Mouse (Mus musculus) neural tube, embryonic 14.5 days (tissue): ENCODE data around the gene Acvr2a. TPM values are rescaled to one million over a fixed set of nuclear protein-coding genes. Genes with fewer than 3 reads are reported as not detected.
A peak's percentile ranks its signal among the peaks of the same experiment; 100 is the strongest.

Experiments
- ATAC-seq: fragments of 200-750 bp; cut with Nextera tagmentation; 2 replicates; pipeline ENCODE4 v1.8.0; 2017; ENCODE audit warnings: low read depth, mild to moderate bottlenecking, moderate TSS enrichment, moderate library complexity
- H3K27ac ChIP-seq: fragments of 300-500 bp; sonication (generic); 2 replicates; pipeline ENCODE4 v1.5.1; 2014; ENCODE audit warnings: low read depth, mild to moderate bottlenecking, control low read depth, low read length, moderate library complexity, mixed read lengths
- H3K27me3 ChIP-seq: fragments of 300-500 bp; sonication (generic); 2 replicates; pipeline ENCODE4 v1.6.1; 2014; ENCODE audit warnings: low read length; ENCODE audit not compliant: control insufficient read depth, insufficient read depth
- H3K36me3 ChIP-seq: fragments of 300-500 bp; sonication (generic); 2 replicates; pipeline ENCODE4 v1.6.1; 2014; ENCODE audit warnings: low read length, mixed read lengths; ENCODE audit not compliant: control insufficient read depth, insufficient read depth
- H3K4me1 ChIP-seq: fragments of 300-500 bp; sonication (generic); 2 replicates; pipeline ENCODE4 v1.6.1; 2014; ENCODE audit warnings: low read length; ENCODE audit not compliant: control insufficient read depth, insufficient read depth
- H3K4me2 ChIP-seq: fragments of 300-500 bp; sonication (generic); 2 replicates; pipeline ENCODE4 v1.6.1; 2014; ENCODE audit warnings: mild to moderate bottlenecking, low read depth, low read length, control low read depth
- H3K4me3 ChIP-seq: fragments of 300-500 bp; sonication (generic); 2 replicates; pipeline ENCODE4 v1.5.1; 2014; ENCODE audit warnings: low read depth, low read length, control low read depth, mixed read lengths
- H3K9ac ChIP-seq: fragments of 300-500 bp; sonication (generic); replicated peaks from 2 replicates; pipeline ENCODE4 v1.6.1; 2014; ENCODE audit warnings: low read depth, mild to moderate bottlenecking, control low read depth, low read length, mixed read lengths
- H3K9me3 ChIP-seq: fragments of 300-500 bp; sonication (generic); 2 replicates; pipeline ENCODE4 v1.6.1; 2016; ENCODE audit warnings: low read length; ENCODE audit not compliant: control insufficient read depth
- WGBS: fragments of 180-500 bp; shearing (Covaris S2); extraction: QIAGEN DNeasy Blood & Tissue Kit; methylation state at CpG from one replicate; pipeline ENCODE4 v1.1.7; 2014; 5-methylcytosine and 5-hydroxymethylcytosine counted together
- polyA plus RNA-seq: library from polyadenylated mRNA; unstranded; fragments of >200 nt; fragmentation: Nextera tagmentation; extraction: Ambion mirVana; gene quantifications from 2 replicates; pipeline ENCODE4 v1.2.1, GENCODE M21; 2014

Gene Acvr2a
- polyA plus RNA-seq: 67.2 and 86.1 TPM in 2 replicates

- peaks cover 14% of the 10 kb centered on the region; the same call in 1 of the 2 replicates for H3K4me1 ChIP-seq
- peak within 1 kb of the TSS; percentile 88 for H3K9ac ChIP-seq
- H3K27me3 ChIP-seq: no peaks in the 10 kb centered on the region
- peak within 1 kb of the TSS; percentile 68 for H3K4me2 ChIP-seq
- peak within 1 kb of the TSS; percentile 89 for H3K4me3 ChIP-seq
- WGBS: under 1% methylated on average over 78 of the region's 105 CpGs
- H3K9me3 ChIP-seq: no peaks in the 10 kb centered on the region
- peak within 1 kb of the TSS; percentile 98 for H3K27ac ChIP-seq
- no peaks in the 10 kb centered on the region for H3K36me3 ChIP-seq
- peak; percentile 94 for ATAC-seq
Observed at GRCm38 (mm10) chr2:48813371-48814222, at the start of gene Acvr2a. TSS of gene Acvr2a (plus strand) at chr2:48814109.

- Histone ChIP-seq H3K4me1 (no peaks in the 10 kb centered on the region), H3K9me3 (no peaks in the 10 kb centered on the region), H3K27me3 (no peaks in the 10 kb centered on the region), H3K4me2 (no peak overlapping the region), H3K27ac (no peak overlapping the region), H3K9ac (no peak overlapping the region), H3K4me3 (no peak overlapping the region), H3K36me3 (no peaks in the 10 kb centered on the region)
- ATAC-seq: no peak
- WGBS: 88% methylated on average over 5 of the region's 5 CpGs
Observed at GRCm38 (mm10) chr2:48766513-48766912, 47.4 kb upstream of the Acvr2a start.

GRCm38 (mm10) chr2:48767778-48768177 is 46.1 kb upstream of the Acvr2a start:
- H3K4me2 ChIP-seq: no peak overlapping the region
- WGBS: 95% methylated on average over 2 of the region's 2 CpGs
- no peak overlapping the region for H3K27ac ChIP-seq
- no peaks in the 10 kb centered on the region for H3K36me3 ChIP-seq
- ATAC-seq: no peak
- H3K4me1 ChIP-seq: no peaks in the 10 kb centered on the region
- H3K9ac ChIP-seq: no peak overlapping the region
- H3K9me3 ChIP-seq: no peaks in the 10 kb centered on the region
- H3K4me3 ChIP-seq: no peak overlapping the region
- H3K27me3 ChIP-seq: no peaks in the 10 kb centered on the region

GRCm38 (mm10) chr2:48768219-48768618 is 45.7 kb upstream of the Acvr2a start:
- Histone ChIP-seq H3K36me3 (no peaks in the 10 kb centered on the region), H3K4me2 (no peak overlapping the region), H3K4me3 (no peak overlapping the region), H3K9ac (no peak overlapping the region), H3K9me3 (no peaks in the 10 kb centered on the region), H3K27ac (no peak overlapping the region), H3K27me3 (no peaks in the 10 kb centered on the region), H3K4me1 (no peaks in the 10 kb centered on the region)
- WGBS: 78% methylated on average over 2 of the region's 2 CpGs
- ATAC-seq: no peak

GRCm38 (mm10) chr2:48770100-48770499 is 43.8 kb upstream of the Acvr2a start:
- H3K27ac ChIP-seq: no peak overlapping the region
- no peaks in the 10 kb centered on the region for H3K4me1 ChIP-seq
- H3K36me3 ChIP-seq: no peaks in the 10 kb centered on the region
- no peaks in the 10 kb centered on the region for H3K9me3 ChIP-seq
- H3K4me2 ChIP-seq: no peak overlapping the region
- H3K9ac ChIP-seq: no peak overlapping the region
- no peak overlapping the region for H3K4me3 ChIP-seq
- no peak for ATAC-seq
- no peaks in the 10 kb centered on the region for H3K27me3 ChIP-seq
- WGBS: 81% methylated on average over 7 of the region's 7 CpGs

GRCm38 (mm10) chr2:48770634-48771033 is 43.3 kb upstream of the Acvr2a start:
- no peaks in the 10 kb centered on the region for H3K36me3 ChIP-seq
- no peaks in the 10 kb centered on the region for H3K4me1 ChIP-seq
- H3K4me3 ChIP-seq: no peak overlapping the region
- H3K9ac ChIP-seq: no peak overlapping the region
- no peak overlapping the region for H3K4me2 ChIP-seq
- no peaks in the 10 kb centered on the region for H3K9me3 ChIP-seq
- 83% methylated on average over 3 of the region's 3 CpGs for WGBS
- H3K27me3 ChIP-seq: no peaks in the 10 kb centered on the region
- ATAC-seq: no peak
- no peak overlapping the region for H3K27ac ChIP-seq

GRCm38 (mm10) chr2:48775281-48775680 is 38.6 kb upstream of the Acvr2a start:
- no peaks in the 10 kb centered on the region for H3K9me3 ChIP-seq
- no peaks in the 10 kb centered on the region for H3K27me3 ChIP-seq
- no peak overlapping the region for H3K4me3 ChIP-seq
- 91% methylated on average over 3 of the region's 3 CpGs for WGBS
- ATAC-seq: no peak
- H3K36me3 ChIP-seq: no peaks in the 10 kb centered on the region
- H3K27ac ChIP-seq: no peak overlapping the region
- H3K4me2 ChIP-seq: no peak overlapping the region
- H3K4me1 ChIP-seq: no peaks in the 10 kb centered on the region
- H3K9ac ChIP-seq: no peak overlapping the region

GRCm38 (mm10) chr2:48788901-48789300 is 25.0 kb upstream of the Acvr2a start:
- Histone ChIP-seq H3K4me2 (no peak overlapping the region), H3K4me3 (no peak overlapping the region), H3K27ac (no peak overlapping the region), H3K9ac (no peak overlapping the region), H3K27me3 (no peaks in the 10 kb centered on the region), H3K36me3 (no peaks in the 10 kb centered on the region), H3K4me1 (no peaks in the 10 kb centered on the region), H3K9me3 (peaks cover 4% of the 10 kb centered on the region; the same call in 1 of the 2 replicates)
- no peak for ATAC-seq
- WGBS: 66% methylated on average over 3 of the region's 3 CpGs

- peak overlapping the region; percentile 88 for H3K9ac ChIP-seq
- no peaks in the 10 kb centered on the region for H3K36me3 ChIP-seq
- H3K27ac ChIP-seq: peak overlapping the region; percentile 98
- peak overlapping the region; percentile 89 for H3K4me3 ChIP-seq
- H3K27me3 ChIP-seq: no peaks in the 10 kb centered on the region
- H3K9me3 ChIP-seq: no peaks in the 10 kb centered on the region
- ATAC-seq: no peak
- peak overlapping the region; percentile 63 for H3K4me2 ChIP-seq
- H3K4me1 ChIP-seq: peaks cover 14% of the 10 kb centered on the region; the same call in 1 of the 2 replicates
- WGBS: under 1% methylated on average over 74 of the region's 76 CpGs
Observed at GRCm38 (mm10) chr2:48814223-48815038, 522 bp downstream of the Acvr2a start.
